ENCODE assay signal across 19 mouse cellular contexts in genomic region chr16:33726892-33727291, GRCm38 (mm10).
"Had no signal": no experiment of that assay in that cellular context is flagged by ENCODE, and none has a peak within 500 bp of the region (broad histone marks: within the 10 kb centered on the region; RNA-seq: fewer than 3 reads in every experiment).

No protein-coding gene starts in this region.

- H3K9ac ChIP-seq: kidney, embryonic 15.5 days; lung, embryonic 15.5 days; midbrain, embryonic 13.5 days; neural tube, embryonic 12.5 days; neural tube, embryonic 15.5 days had no signal

- DNase-seq: kidney, adult 8-10 months; kidney, postnatal 10 days; kidney, postnatal 4 days; lung, adult 18-20 months; lung, postnatal 10 days; lung, postnatal 4 days; right cerebral cortex, adult 18-20 months; right cerebral cortex, postnatal 14 days; right cerebral cortex, postnatal 4 days; thymus, adult 2 months; thymus, postnatal 14 days; thymus, postnatal 4 days had no signal

- H3K27me3 ChIP-seq: kidney, embryonic 15.5 days; lung, embryonic 15.5 days; midbrain, embryonic 13.5 days; neural tube, embryonic 12.5 days; neural tube, embryonic 15.5 days had no signal

- H3K27ac ChIP-seq: kidney, embryonic 15.5 days; lung, embryonic 15.5 days; midbrain, embryonic 13.5 days; neural tube, embryonic 12.5 days; neural tube, embryonic 15.5 days; stomach, postnatal 0 days had no signal

- H3K4me1 ChIP-seq: kidney, embryonic 15.5 days; lung, embryonic 15.5 days; midbrain, embryonic 13.5 days; neural tube, embryonic 12.5 days; neural tube, embryonic 15.5 days had no signal

- H3K9me3 ChIP-seq: kidney, embryonic 15.5 days; lung, embryonic 15.5 days; midbrain, embryonic 13.5 days; neural tube, embryonic 15.5 days had no signal

- H3K4me2 ChIP-seq: kidney, embryonic 15.5 days; lung, embryonic 15.5 days; midbrain, embryonic 13.5 days; neural tube, embryonic 12.5 days; neural tube, embryonic 15.5 days had no signal

- H3K4me3 ChIP-seq: kidney, embryonic 15.5 days; lung, embryonic 15.5 days; midbrain, embryonic 13.5 days; neural tube, embryonic 12.5 days; neural tube, embryonic 15.5 days had no signal

- ATAC-seq: intestine, postnatal 0 days; midbrain, embryonic 13.5 days had no signal

- H3K36me3 ChIP-seq: neural tube, embryonic 15.5 days had no signal
